Mouse (Mus musculus): ENCODE data around the gene Nr2c1. TPM values are rescaled to one million over a fixed set of nuclear protein-coding genes. Genes with fewer than 3 reads are reported as not detected.

Nr2c1 gene
- polyA plus RNA-seq, 1 experiment, result 12.9 TPM

- Histone ChIP-seq H3K4me1 (ENCODE audit: control insufficient read depth, insufficient read depth, low read length) (peaks cover 23% of the 10 kb centered on the region), H3K4me3 (ENCODE audit: insufficient read depth, low read length) (no peak overlapping the region), H3K27ac (ENCODE audit: insufficient read depth, low read depth, low read length) (no peak overlapping the region)
- TF ChIP-seq POLR2A (IDR thresholded peaks at IDR 0.05; ENCODE audit: borderline replicate concordance, low read depth, low read length) (no peak), CTCF (IDR thresholded peaks at IDR 0.05; ENCODE audit: low read depth, low read length) (no peak)
Measured at GRCm38 (mm10) chr10:94116781-94117340, 31.0 kb upstream of the Nr2c1 start.

- H3K27ac ChIP-seq (ENCODE audit: insufficient read depth, low read depth, low read length), result no peak overlapping the region
Measured at GRCm38 (mm10) chr10:94117916-94118315, 29.9 kb upstream of the Nr2c1 start.

GRCm38 (mm10) chr10:94118993-94119392 is 28.8 kb upstream of the Nr2c1 start:
- Histone ChIP-seq H3K27ac (ENCODE audit: insufficient read depth, low read depth, low read length) (no peak overlapping the region), H3K4me1 (ENCODE audit: control insufficient read depth, insufficient read depth, low read length) (peaks cover 36% of the 10 kb centered on the region), H3K4me3 (ENCODE audit: insufficient read depth, low read length) (no peak overlapping the region)
- TF ChIP-seq CTCF (IDR thresholded peaks at IDR 0.05; ENCODE audit: low read depth, low read length) (no peak), POLR2A (IDR thresholded peaks at IDR 0.05; ENCODE audit: borderline replicate concordance, low read depth, low read length) (no peak)

More at GRCm38 (mm10) chr10:94117916-94118315, 29.9 kb upstream of the Nr2c1 start:
- TF ChIP-seq CTCF (IDR thresholded peaks at IDR 0.05; ENCODE audit: low read depth, low read length) (no peak), POLR2A (IDR thresholded peaks at IDR 0.05; ENCODE audit: borderline replicate concordance, low read depth, low read length) (no peak)
- Histone ChIP-seq H3K4me1 (ENCODE audit: control insufficient read depth, insufficient read depth, low read length) (peaks cover 30% of the 10 kb centered on the region), H3K4me3 (ENCODE audit: insufficient read depth, low read length) (no peak overlapping the region)

GRCm38 (mm10) chr10:94120676-94121075 is 27.1 kb upstream of the Nr2c1 start:
- Histone ChIP-seq H3K27ac (ENCODE audit: insufficient read depth, low read depth, low read length) (no peak overlapping the region), H3K4me3 (ENCODE audit: insufficient read depth, low read length) (no peak overlapping the region), H3K4me1 (ENCODE audit: control insufficient read depth, insufficient read depth, low read length) (peaks cover 36% of the 10 kb centered on the region)
- TF ChIP-seq POLR2A (IDR thresholded peaks at IDR 0.05; ENCODE audit: borderline replicate concordance, low read depth, low read length), result no peak
- TF ChIP-seq CTCF (IDR thresholded peaks at IDR 0.05; ENCODE audit: low read depth, low read length), result no peak

- peaks cover 29% of the 10 kb centered on the region for H3K4me1 ChIP-seq (ENCODE audit: control insufficient read depth, insufficient read depth, low read length)
- TF ChIP-seq CTCF (IDR thresholded peaks at IDR 0.05; ENCODE audit: low read depth, low read length) (no peak), POLR2A (IDR thresholded peaks at IDR 0.05; ENCODE audit: borderline replicate concordance, low read depth, low read length) (no peak)
- H3K4me3 ChIP-seq (ENCODE audit: insufficient read depth, low read length), result no peak overlapping the region
- H3K27ac ChIP-seq (ENCODE audit: insufficient read depth, low read depth, low read length), result peak overlapping the region; percentile 58
Measured at GRCm38 (mm10) chr10:94122595-94122994, 25.2 kb upstream of the Nr2c1 start.

GRCm38 (mm10) chr10:94123581-94123980 is 24.2 kb upstream of the Nr2c1 start:
- peaks cover 25% of the 10 kb centered on the region for H3K4me1 ChIP-seq (ENCODE audit: control insufficient read depth, insufficient read depth, low read length)
- H3K4me3 ChIP-seq (ENCODE audit: insufficient read depth, low read length), result no peak overlapping the region
- TF ChIP-seq CTCF (IDR thresholded peaks at IDR 0.05; ENCODE audit: low read depth, low read length) (no peak), POLR2A (IDR thresholded peaks at IDR 0.05; ENCODE audit: borderline replicate concordance, low read depth, low read length) (no peak)
- H3K27ac ChIP-seq (ENCODE audit: insufficient read depth, low read depth, low read length), result peak overlapping the region; percentile 58; the same call in 1 of the 2 replicates

GRCm38 (mm10) chr10:94124376-94124775 is 23.4 kb upstream of the Nr2c1 start:
- H3K4me1 ChIP-seq (ENCODE audit: control insufficient read depth, insufficient read depth, low read length), result peaks cover 25% of the 10 kb centered on the region

GRCm38 (mm10) chr10:94129680-94130119 is 18.1 kb upstream of the Nr2c1 start:
- TF ChIP-seq POLR2A (IDR thresholded peaks at IDR 0.05; ENCODE audit: borderline replicate concordance, low read depth, low read length), result no peak
- no peak for TF ChIP-seq CTCF (IDR thresholded peaks at IDR 0.05; ENCODE audit: low read depth, low read length)
- no peak overlapping the region for H3K27ac ChIP-seq (ENCODE audit: insufficient read depth, low read depth, low read length)
- no peak overlapping the region for H3K4me3 ChIP-seq (ENCODE audit: insufficient read depth, low read length)
- no peaks in the 10 kb centered on the region for H3K4me1 ChIP-seq (ENCODE audit: control insufficient read depth, insufficient read depth, low read length)

More at GRCm38 (mm10) chr10:94124376-94124775, 23.4 kb upstream of the Nr2c1 start:
- H3K27ac ChIP-seq (ENCODE audit: insufficient read depth, low read depth, low read length), result no peak overlapping the region
- no peak for TF ChIP-seq POLR2A (IDR thresholded peaks at IDR 0.05; ENCODE audit: borderline replicate concordance, low read depth, low read length)
- TF ChIP-seq CTCF (IDR thresholded peaks at IDR 0.05; ENCODE audit: low read depth, low read length), result no peak
- no peak overlapping the region for H3K4me3 ChIP-seq (ENCODE audit: insufficient read depth, low read length)

- TF ChIP-seq POLR2A (IDR thresholded peaks at IDR 0.05; ENCODE audit: borderline replicate concordance, low read depth, low read length), result no peak
- TF ChIP-seq CTCF (IDR thresholded peaks at IDR 0.05; ENCODE audit: low read depth, low read length), result no peak
- no peak overlapping the region for H3K4me3 ChIP-seq (ENCODE audit: insufficient read depth, low read length)
Measured at GRCm38 (mm10) chr10:94133081-94133480, 14.7 kb upstream of the Nr2c1 start.

GRCm38 (mm10) chr10:94133674-94134073 is 14.1 kb upstream of the Nr2c1 start:
- no peaks in the 10 kb centered on the region for H3K4me1 ChIP-seq (ENCODE audit: control insufficient read depth, insufficient read depth, low read length)
- TF ChIP-seq POLR2A (IDR thresholded peaks at IDR 0.05; ENCODE audit: borderline replicate concordance, low read depth, low read length), result no peak
- TF ChIP-seq CTCF (IDR thresholded peaks at IDR 0.05; ENCODE audit: low read depth, low read length), result no peak
- H3K27ac ChIP-seq (ENCODE audit: insufficient read depth, low read depth, low read length), result no peak overlapping the region
- no peak overlapping the region for H3K4me3 ChIP-seq (ENCODE audit: insufficient read depth, low read length)

More at GRCm38 (mm10) chr10:94133081-94133480, 14.7 kb upstream of the Nr2c1 start:
- Histone ChIP-seq H3K27ac (ENCODE audit: insufficient read depth, low read depth, low read length) (no peak overlapping the region), H3K4me1 (ENCODE audit: control insufficient read depth, insufficient read depth, low read length) (no peaks in the 10 kb centered on the region)

Data from bone marrow macrophage, adult 2 months (primary cell).